Mouse (Mus musculus): ENCODE data around the gene Tmem86b.

- TF ChIP-seq CTCF (IDR thresholded peaks at IDR 0.05; ENCODE audit: low read depth), result no peak
- no peak for TF ChIP-seq EP300 (optimal IDR thresholded peaks at IDR 0.05)
These were observed 17.4 kb downstream of the Tmem86b start for GRCm38 (mm10) chr7:4613740-4614403.

All from stomach, postnatal 0 days (tissue).